Mouse (Mus musculus) 3134 (cell line): ENCODE measurements around the gene Ccdc9b.

Source experiments
- DNase-seq: peaks from one replicate; pipeline ENCODE4 v3.0.0-alpha.2; 2011; ENCODE audit warnings: low spot score; ENCODE audit not compliant: insufficient read length; ENCODE audit errors: extremely low read depth

Gene Ccdc9b

GRCm38 (mm10) chr2:118749341-118749884 is 13.0 kb downstream of the Ccdc9b start:
- DNase-seq, result no peak

DNA sequence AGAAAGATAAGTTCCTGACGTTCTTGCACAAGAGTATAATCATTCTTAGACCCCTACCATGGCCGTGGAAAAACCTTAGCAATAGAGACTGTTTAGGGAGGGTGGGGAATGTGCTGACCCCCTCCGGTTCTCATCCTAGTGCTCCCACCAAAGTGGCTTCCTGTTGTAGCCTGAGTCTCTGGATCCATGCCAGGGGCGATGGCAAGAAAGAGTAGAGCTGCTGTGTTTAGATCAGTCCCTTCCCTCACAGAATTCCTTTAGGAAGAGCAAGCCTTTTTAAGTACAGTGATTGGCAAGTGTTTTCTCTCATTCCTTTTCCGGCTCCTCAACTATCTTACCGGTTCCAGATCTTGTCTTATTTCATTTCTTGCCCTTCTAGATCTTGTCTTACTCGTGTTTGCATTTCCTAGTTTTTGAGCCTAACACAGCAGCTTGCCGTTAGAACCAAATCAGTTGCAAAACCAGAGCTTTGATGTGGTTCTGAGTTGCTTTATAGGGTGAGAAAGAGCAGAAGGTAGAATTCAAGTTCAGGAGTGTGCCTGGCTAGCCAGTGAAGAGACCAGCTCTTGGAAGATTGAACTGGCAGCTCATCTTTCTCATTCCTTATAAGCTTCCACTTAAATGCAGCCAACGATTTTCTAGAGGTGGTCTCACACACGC is 15.0 kb downstream of the Ccdc9b start:
- no peak for DNase-seq

DNA sequence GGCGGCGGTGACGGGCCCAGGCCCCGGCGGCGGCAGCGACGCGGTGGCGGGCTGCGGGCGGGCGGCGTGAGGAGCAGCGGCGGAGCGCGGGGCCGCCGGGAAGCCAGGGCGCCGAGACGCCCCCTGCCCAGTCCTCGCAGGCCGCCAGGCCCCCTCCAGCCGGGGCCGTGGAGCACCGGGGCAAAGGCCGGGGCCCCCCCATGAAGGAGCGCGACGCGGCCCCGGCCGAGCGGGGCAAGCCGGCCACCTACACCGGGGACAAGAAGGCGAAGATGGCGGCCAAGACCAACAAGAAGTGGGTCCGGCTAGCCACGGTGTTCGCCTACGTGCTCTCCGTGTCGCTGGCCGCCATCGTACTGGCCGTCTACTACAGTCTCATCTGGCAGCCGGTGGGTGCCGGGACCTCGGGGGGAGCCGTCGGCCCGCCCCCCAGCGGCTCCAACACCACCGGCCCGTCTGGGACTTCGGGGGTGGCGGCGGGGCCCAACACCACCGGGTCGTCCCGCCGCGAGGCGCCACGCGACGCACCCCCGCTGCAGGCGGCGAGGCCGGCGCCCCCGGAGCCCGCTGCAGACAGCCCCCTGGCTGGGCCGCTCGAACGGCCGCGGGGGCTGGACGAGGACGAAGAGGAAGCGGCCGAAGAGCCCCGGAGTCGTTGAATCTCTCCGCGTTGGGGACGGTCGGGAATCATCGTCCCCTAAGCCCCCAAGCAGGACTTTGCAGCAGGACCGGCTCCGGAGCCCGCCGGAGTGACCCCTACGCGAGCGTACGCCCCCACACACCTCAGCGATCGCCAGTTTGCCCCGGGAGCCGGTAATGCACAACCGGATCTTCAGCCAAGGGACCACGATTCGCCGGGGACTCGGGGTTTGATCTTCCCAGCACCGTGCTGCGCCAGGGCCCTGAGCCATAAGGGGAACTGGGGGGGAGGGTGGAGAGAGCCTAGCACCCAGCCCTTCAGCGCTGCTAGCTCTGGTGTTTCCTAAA is 16.3 kb downstream of the Ccdc9b start:
- peak; percentile 59 for DNase-seq

DNA sequence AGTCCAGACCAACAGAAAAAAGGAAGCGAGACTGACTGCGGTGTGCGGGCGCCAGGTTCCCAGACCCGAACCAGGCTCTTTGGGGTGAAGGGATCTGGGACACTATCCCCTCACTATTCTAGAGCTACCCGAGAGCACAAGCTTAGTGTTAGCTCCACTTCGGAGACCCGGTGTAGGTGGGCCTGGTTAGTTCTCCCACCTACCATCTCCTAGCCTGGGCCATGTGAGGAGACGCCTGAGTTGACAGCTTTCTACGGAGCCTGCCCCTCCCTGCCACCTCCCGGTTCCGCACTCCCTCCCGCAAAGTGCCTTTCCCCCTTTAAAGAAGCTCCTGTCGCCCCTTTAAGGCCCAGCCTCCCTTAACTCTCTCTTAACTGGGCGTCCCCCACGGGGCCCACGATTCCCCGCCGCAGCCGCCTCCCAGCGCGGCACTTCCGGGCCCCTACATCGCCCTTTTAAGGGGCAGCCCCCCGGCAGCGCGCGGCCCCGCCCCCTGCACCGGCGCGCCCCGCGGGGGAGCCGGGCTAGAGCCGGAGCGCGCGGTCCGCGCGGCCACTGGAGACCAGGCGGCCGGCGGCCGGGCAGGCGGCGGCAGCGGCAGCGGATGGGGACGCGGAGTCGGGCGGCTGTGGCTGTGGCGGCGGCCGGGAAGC is 17.1 kb downstream of the Ccdc9b start, which contains the start of gene Inafm2:
TSS of gene Inafm2 (plus strand) at position 527 of the 653 bp plus-strand sequence.
- DNase-seq, result peak; percentile 96

DNA sequence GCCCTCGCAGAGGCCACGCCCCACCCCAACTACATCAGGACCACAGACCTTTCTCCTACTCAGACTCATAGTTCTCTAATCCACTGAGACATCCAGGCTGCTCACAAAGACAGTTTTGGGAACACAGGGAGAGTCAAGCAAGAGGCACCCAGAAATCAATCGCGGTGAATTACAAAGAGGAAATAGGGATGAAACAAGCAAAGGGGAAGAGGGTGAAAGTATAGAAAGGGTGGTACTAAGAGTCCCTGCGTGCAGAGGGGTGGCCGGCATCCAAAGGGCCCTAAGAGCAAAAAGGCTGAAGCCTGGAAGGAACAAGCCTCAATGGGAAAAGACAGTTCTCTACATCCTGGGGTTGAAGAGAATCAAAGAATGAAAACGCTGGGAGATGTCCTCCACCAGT is 17.8 kb downstream of the Ccdc9b start:
- DNase-seq, result no peak

DNA sequence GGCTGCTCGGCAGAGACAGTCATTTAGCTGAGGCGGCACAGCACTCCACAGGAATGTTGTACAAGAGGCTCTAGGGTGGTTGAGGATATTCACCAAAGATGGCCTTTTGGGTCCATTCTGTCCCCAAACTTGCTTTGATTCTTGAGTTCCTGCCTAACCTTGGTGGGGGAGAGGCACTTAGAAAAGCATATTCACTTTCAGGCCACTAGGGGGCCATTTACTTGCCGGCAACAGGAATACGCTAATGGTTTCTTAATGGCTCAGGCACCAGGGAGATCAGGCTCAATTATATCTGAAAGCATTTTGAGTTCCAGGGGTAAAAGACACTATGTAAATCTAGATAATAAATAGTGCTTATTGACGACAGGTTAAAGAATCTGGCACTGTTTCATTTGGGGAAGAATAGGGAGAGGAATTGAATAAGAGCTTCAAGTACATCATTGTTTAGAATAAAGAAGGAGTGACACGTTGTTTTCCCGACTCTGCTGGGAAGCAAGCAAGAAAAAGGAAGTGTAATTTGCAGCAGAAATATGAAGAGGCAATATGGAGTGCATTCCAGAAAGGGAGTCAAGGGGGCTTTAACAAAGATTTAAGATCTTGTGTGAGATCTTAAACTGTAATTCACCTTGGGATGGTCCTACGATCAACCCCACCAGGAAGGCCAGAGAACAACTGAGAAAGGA is 19.1 kb downstream of the Ccdc9b start:
- DNase-seq, result no peak

GRCm38 (mm10) chr2:118741183-118741582 is 21.3 kb downstream of the Ccdc9b start:
- no peak for DNase-seq

DNA sequence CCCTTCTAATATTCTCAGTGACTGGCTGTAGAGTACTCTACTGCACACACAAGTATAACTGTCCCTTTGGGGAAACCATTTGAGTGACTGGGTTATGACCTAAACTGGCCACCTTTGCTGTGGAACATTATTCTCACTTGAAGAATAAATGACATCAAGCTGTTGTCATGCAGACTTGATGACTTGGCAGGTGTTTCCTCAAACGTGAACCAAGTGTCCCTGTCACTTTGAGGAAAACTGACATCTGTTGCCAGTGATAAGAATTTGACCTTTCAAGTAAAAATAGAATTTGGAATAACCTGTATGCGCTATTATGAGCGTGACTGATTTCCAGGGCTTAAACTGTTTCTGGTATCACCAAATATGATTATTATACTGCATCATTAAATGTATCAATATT is 22.1 kb downstream of the Ccdc9b start:
- DNase-seq, result no peak

- DNase-seq, result no peak
Measured at GRCm38 (mm10) chr2:118733341-118733740, 29.1 kb downstream of the Ccdc9b start.

DNA sequence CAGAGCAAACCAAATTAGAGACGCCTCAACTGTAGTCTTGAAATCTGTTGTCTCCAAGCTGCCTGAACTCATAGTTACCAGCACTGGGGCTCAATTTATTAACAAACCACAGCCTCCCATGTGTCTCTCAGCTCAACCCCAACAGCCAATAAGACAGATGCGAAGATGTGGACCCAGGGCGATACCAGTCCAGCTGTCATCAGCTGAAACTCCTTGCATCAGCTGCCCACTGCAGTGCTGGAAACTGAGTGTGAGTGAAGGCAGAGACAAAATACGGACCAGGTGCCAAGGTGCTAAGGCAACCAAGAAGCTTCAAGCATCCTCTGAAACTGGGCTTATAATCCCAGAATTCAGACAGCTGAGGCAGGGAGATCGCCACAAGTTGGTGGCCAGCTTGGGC is 30.5 kb downstream of the Ccdc9b start:
- DNase-seq, result no peak

DNA sequence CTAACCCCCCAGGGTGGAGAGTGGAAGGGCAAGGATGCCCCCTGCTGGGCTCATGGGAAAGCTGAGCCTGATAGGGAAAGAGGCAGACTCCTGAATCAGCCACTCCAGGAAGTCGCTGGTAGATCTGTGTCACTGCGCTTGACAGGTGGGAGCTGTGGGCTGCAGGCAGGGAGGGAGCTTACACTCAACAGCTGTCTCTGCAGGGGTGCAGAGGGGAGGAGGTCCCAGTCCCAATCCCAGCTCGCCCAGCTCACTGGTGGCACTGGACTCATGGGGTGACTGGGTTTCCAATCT is 31.9 kb downstream of the Ccdc9b start:
- DNase-seq, result peak; percentile 38

- DNase-seq, result no peak
Measured at GRCm38 (mm10) chr2:118729816-118730621, 32.4 kb downstream of the Ccdc9b start.

DNA sequence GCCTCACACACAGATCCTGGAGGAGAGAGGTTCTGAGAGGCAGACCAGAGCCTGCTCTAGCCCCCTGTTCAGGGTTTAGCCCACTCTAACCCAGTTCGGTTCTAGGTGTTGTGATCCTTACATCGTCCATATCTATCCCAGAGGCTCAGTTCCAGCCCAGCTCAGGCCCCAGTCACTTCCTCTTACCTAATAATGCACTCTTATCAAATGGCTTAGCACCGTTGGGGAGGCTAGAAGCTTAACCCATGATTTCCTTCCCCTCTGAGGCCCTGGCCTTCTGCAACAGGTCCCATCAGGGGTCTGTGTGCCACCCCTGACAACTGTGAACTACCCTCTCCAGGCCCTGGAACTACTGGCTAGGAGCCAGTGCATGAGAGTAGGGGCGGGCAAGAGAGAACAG is 33.3 kb downstream of the Ccdc9b start:
- DNase-seq, result no peak

DNA sequence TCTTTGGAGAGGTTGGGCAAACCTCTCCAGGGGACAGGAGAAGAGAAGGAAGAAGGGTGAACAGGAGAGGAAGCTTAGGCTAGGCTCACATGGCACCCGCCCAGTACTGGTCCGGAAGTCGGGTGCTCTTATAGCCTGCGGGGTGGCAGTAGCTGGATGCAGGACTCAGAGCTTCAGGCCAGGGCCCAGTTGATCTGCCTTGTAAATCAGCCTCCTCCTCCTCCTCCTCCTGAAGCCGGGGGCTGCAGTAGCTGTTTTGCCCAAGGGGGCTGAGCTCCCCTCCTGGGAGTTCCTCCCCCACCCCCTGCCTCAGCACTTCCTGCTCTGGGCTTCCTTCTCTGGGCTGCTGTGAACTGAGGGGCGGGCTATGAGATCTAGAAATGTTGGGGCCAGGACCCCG is 34.1 kb downstream of the Ccdc9b start, which contains the start of gene Plcb2:
TSS of gene Plcb2 (minus strand) at position 102 of the 400 bp plus-strand sequence.
- no peak for DNase-seq

DNA sequence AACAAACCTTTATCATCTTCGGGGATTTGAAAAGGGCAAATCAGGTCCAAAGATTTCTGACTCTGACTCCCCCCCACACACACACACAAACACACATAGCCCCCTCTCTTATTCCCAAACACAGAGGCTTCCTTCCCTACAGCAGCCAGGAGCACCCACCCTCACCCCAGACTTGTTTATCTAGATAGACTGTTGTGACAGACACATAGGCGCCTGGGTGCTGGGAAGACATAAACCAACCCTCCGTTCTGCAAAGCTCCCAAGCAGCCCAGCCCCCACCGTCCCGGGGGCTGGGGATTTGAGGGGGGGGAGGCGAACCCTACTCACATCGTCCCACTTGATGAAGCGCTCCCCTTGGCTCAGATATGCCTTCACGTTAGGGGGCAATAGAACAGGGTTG is 34.5 kb downstream of the Ccdc9b start:
- DNase-seq, result no peak

GRCm38 (mm10) chr2:118726873-118727272 is 35.6 kb downstream of the Ccdc9b start:
- DNase-seq, result no peak

DNA sequence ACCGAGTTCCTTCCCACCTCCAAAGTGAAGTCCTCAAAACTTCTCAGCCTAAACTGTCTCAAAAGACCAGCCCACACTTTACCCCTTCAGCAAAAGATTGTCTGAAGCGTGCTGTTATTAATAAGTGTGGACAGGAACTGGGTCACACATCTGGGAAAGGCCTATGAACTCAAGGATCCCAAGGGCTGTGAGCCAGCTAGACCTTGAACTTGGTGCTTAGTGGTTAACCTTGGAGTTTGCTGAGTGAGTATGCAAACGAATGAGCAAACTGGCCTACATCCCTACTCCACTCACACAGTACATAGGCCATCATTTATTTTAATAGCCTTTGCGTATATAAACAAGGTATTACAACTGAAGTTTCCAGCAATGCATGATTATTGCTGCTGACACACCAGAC is 37.0 kb downstream of the Ccdc9b start:
- no peak for DNase-seq

DNA sequence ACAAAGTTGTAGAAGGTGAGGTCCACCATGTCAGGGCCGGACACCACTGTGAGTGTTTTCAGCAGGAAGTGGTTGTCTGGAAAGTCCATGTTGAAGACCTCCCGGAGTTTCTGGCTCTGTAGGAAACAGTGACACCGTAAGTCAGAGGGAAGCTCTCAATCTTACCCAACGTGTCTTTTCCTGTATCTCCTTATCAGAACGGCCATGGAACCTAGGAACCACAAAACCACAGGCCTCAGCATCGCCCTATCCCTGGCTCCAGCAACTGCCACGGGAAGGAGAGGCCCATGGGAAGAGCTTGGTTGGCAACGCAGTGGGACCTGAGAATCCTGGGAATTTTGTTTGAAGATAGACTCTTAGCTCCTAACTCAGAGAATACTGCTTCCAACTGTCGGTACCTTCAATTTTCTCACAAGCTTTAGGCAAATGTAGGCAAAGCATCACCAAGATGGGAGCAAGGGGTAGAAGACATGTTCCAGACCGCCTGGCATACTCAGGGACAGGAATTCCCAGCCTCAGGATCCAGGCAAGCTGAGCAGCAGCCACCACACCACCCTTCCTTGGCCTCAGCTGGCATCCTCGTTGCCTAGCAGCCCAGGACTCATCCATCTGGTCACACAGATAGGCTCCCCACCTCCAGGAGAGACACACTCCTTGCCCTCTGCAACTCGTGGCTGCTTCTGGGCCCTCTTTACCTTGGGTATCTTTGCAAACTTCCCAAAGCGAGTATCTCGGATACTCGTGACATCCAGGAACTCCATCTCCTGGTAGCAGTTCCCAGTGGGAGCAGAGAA is 38.6 kb downstream of the Ccdc9b start:
- DNase-seq, result no peak

GRCm38 (mm10) chr2:118716677-118717076 is 45.8 kb downstream of the Ccdc9b start:
- no peak for DNase-seq
